ENCODE assay signal across 8 mouse cellular contexts in the genomic region with DNA sequence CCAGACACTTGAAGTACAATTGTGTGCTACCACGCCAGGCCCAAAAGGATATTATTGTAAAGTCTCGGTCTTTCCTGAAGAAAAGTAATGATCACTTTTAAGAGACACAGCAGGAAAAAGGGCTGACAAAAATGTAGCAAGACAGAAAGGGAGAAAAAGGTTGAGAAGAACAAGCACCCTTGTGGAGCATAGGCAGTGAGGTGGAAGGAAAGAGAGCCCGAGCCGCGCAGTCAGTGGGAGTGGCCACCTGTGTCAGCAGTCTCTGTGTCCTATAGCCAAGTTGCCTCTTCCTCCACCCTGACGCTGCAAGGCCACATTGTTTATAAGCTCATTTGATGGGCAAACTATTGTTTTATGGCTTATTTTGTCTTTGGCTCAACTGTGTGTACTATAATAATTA. TPM values are rescaled to one million over a fixed set of nuclear protein-coding genes. Genes with fewer than 3 reads are reported as not detected.
DNase-seq lines count a peak whose midpoint lies in the region; ATAC-seq lines count a peak whose summit lies in the region.

No protein-coding gene starts in this region.

- peak; percentile 32 for DNase-seq in adrenal gland, postnatal 14 days
- no peak for DNase-seq in adrenal gland, adult 18-20 months (ENCODE audit: low spot score in 2 of 2)
- peak; percentile 17 for DNase-seq in kidney, postnatal 14 days
- DNase-seq in kidney, adult 8-10 months: no peak
- peak; percentile 39 for DNase-seq in spleen, adult 12 weeks (ENCODE audit: low spot score)
- no peak for DNase-seq in frontal cortex, postnatal 25 days (ENCODE audit: low spot score in 2 of 2)
- no peak for DNase-seq in gastrocnemius, adult 18-20 months (ENCODE audit: low spot score)

- ATAC-seq in hematopoietic stem cell, adult 5-6 weeks (replicated peaks in 1 of 2; ENCODE audit: insufficient read depth in 1 of 2, low FRiP score in 2 of 2, low TSS enrichment in 1 of 2, low read depth in 1 of 2, poor library complexity in 2 of 2, severe bottlenecking in 2 of 2): peak; percentile 93 to 97

RNA-seq across cellular contexts. Expression of a gene that starts 13.6 kb away (rescaled TPM):
- 16.2 and 18.0 TPM in 2 replicates for total RNA-seq in adrenal gland, postnatal 14 days (2021)
- 10 to 100 TPM; 13.4 to 18.7 TPM for total RNA-seq in adrenal gland, adult 18-20 months (2021)
- 47.0 and 48.7 TPM in 2 replicates for total RNA-seq in hematopoietic stem cell, adult 5-6 weeks (2017)
- 1 to 10 TPM; 6.9 to 7.9 TPM for total RNA-seq in gastrocnemius, adult 18-20 months (2021)

RNA-seq across cellular contexts. Expression of a gene that starts 40.4 kb away (rescaled TPM):
- 18.7 and 20.3 TPM in 2 replicates for total RNA-seq in adrenal gland, postnatal 14 days (2021)
- 10 to 100 TPM; 15.8 to 17.4 TPM for total RNA-seq in adrenal gland, adult 18-20 months (2021)
- 39.2 and 42.7 TPM in 2 replicates for total RNA-seq in hematopoietic stem cell, adult 5-6 weeks (2017)
- 1 to 10 TPM; 3.8 to 4.1 TPM for total RNA-seq in gastrocnemius, adult 18-20 months (2021)

Comparison
In these comparisons a context has a peak if more than half of its experiments do, and no peak if none do; other contexts are left out.
1. DNase-seq: peak in adrenal gland, postnatal 14 days (single experiment), kidney, postnatal 14 days (single experiment) and spleen, adult 12 weeks (single experiment); none in adrenal gland, adult 18-20 months (0 of 2), kidney, adult 8-10 months (0 of 2), frontal cortex, postnatal 25 days (0 of 2) and gastrocnemius, adult 18-20 months (single experiment).